Mouse (Mus musculus) cortical plate, adult 2 months (tissue): ENCODE measurements at regions not wholly inside any gene's neighbourhood (a gene's known extent, or its start where the extent isn't known, plus 50 kb on each side); places are given as distances from the start of the nearest gene placed in this dataset.

Experiments
- CTCF ChIP-seq: fragments of 200-500 bp; IDR thresholded peaks from 2 replicates; pipeline ENCODE4 v1.5.1; 2011; ENCODE audit warnings: mild to moderate bottlenecking, control low read depth, low read length; ENCODE audit not compliant: insufficient read depth; ENCODE audit errors: extremely low read depth
- POLR2A ChIP-seq: fragments of 200-500 bp; IDR thresholded peaks from 2 replicates; pipeline ENCODE4 v1.6.1; 2011; ENCODE audit warnings: mild to moderate bottlenecking, low read length, control low read depth; ENCODE audit not compliant: insufficient read depth; ENCODE audit errors: extremely low read depth

DNA sequence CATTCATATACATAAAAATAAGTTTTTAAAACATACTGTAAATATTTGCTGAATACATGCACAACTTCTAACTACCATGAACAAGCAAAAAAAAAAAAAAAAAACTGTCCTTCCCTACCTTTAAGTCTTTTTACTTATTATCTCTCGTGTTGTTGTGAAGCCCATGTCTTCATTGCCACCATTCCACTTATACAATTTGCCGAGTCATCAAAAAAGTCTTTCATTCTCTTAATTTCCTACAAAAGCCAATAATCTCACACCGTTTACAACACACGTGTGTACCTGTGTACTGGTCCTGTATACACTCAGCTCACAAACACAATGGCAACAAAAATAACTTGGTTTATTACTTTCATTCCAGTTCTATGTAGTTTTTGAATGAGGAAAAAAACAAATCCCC lies 608.2 kb upstream of the Cited2 start:
- no peak for TF ChIP-seq POLR2A
- TF ChIP-seq CTCF, result no peak
